Mouse (Mus musculus) liver, adult 10 weeks (tissue): Measurements from ENCODE around the gene Krt26. TPM values are rescaled to one million over a fixed set of nuclear protein-coding genes. Genes with fewer than 3 reads are reported as not detected.

Experiments
- polyA plus RNA-seq: library from polyadenylated mRNA; stranded (reverse); fragments of 350-450 nt; fragmentation: Illumina TruSeq; extraction: RNeasy Lipid Tissue Mini Kit (QIAGEN cat#74804); gene quantifications from one replicate; pipeline ENCODE4 v1.2.3, GENCODE M21; 2014; ENCODE audit warnings: low read depth, low replicate concordance

Gene Krt26
- polyA plus RNA-seq = not detected

DNA sequence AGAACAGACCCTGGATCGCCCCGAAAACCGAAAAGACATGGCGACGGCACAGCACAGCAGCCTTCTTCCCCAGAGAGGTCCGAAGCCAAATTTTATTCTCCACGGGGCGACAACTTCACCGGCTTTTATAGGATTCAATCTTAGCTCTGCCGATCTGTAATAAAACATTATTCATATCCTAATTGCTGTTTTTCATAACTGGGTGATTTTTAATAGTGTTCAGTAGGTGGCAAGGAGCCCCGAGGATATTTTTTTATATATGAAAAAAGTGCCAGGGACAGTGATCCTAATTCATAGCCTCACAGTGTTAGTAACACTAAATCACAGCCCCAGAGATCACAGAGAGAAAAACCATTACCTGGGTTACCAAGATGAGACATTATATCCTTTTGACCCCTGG is at the start of gene Krt26:
Gene Krt26 (minus strand): TSS at position 101 of the 400 bp plus-strand sequence.

DNA sequence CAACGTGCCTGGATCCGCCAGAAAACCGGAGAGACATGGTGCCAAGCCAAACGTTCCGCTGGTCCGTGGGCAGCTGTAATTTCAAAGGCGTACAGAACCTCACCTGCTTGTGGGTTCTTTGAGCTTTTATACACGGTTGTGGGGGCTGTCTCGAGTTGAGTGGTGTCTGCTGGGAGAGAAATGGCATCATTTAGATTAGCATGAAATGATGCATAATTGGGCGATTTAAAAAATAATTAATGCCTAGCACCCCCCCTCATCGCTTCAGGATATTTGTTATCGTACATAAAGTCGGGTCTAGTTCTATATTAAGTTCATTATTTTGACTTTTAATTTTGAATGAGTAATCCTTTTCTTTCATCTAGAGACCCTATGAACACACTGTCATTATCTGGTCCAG is 37.0 kb upstream of the Krt26 start, which contains the start of gene Krt28:
Gene Krt28 (minus strand): TSS at position 101 of the 400 bp plus-strand sequence.

GRCm38 (mm10) chr11:99351004-99351403 is 13.2 kb upstream of the Krt26 start, which contains the start of gene Krt27:
Krt27 (minus strand) TSS chr11:99351104.

DNA sequence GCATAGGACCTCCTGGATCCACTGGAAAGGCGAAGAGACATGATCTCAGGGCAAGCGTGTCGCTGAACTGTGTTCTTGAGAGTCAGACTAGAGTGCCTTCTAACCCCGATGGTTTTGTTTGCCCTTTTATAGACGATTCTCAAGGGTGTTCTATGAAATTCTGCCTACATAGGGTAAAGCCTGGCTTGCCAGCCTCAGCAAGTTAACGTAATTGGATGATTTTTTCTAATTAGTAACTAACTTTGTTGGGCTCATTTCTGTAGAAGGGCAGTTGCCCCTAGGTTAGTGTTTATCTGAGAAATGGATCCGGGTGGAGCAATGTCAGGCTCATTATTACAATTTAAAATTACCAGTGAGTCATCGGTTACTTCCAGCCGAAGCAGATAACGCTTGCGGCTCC is 14.9 kb downstream of the Krt26 start, which contains the start of gene Krt25:
Gene Krt25 (minus strand): TSS at position 101 of the 400 bp plus-strand sequence.

DNA sequence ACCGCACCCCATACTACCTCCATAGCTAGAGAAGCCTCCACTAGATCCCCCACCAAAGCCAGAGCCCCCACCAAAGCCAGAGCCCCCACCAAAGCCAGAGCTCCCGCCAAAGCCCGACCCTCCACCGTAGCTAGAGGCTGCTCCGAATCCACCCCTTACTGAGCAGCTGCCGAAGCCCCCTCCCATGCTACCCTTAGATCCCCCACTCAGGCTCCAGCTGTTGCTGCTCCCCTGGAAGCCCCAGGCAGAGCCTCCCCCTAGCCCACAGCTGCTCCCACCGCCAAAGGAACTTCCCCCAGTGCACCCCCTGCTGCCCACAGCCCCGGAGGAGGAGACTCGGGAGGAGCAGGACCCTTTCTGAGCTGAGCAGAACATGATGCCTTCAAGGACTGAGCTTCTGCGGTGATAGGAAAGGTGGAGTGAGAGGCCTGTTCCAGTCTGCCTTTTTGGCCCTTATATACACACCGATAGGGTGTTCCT is 52.9 kb downstream of the Krt26 start, which contains the start of gene Krt24:
Gene Krt24 (minus strand): TSS at position 430 of the 480 bp plus-strand sequence.

Other genes starting within 250 kb of the Krt26 start
- 0.08 TPM for gene Tns4, start 248.7 kb downstream of the Krt26 start, polyA plus RNA-seq
- 0.32 TPM for gene Ccr7, start 182.9 kb downstream of the Krt26 start, polyA plus RNA-seq
- gene Smarce1, start 106.9 kb downstream of the Krt26 start, polyA plus RNA-seq = 48.9 TPM
- not detected for gene Krt222, start 93.9 kb downstream of the Krt26 start, polyA plus RNA-seq
- not detected for gene Krt24, start 52.7 kb downstream of the Krt26 start, polyA plus RNA-seq
- gene Krt25, start 15.0 kb downstream of the Krt26 start, polyA plus RNA-seq = not detected
- not detected for gene Krt27, start 13.1 kb upstream of the Krt26 start, polyA plus RNA-seq
- gene Krt28, start 36.9 kb upstream of the Krt26 start, polyA plus RNA-seq = not detected
- 6.3 TPM for gene Krt10, start 51.4 kb upstream of the Krt26 start, polyA plus RNA-seq
- gene Krt12, start 84.3 kb upstream of the Krt26 start, polyA plus RNA-seq = not detected
- gene Krt20, start 100.2 kb upstream of the Krt26 start, polyA plus RNA-seq = not detected
- 2.0 TPM for gene Krt23, start 155.2 kb upstream of the Krt26 start, polyA plus RNA-seq
- not detected for gene Krt39, start 183.4 kb upstream of the Krt26 start, polyA plus RNA-seq
- gene Krt40, start 205.2 kb upstream of the Krt26 start, polyA plus RNA-seq = not detected
- gene Krtap3-3, start 212.9 kb upstream of the Krt26 start, polyA plus RNA-seq = not detected
- not detected for gene Krtap3-2, start 218.9 kb upstream of the Krt26 start, polyA plus RNA-seq
- not detected for gene Gm11939, start 221.5 kb upstream of the Krt26 start, polyA plus RNA-seq
- not detected for gene Krtap3-1, start 228.7 kb upstream of the Krt26 start, polyA plus RNA-seq
- not detected for gene Krtap1-5, start 243.1 kb upstream of the Krt26 start, polyA plus RNA-seq
- not detected for gene Krtap1-4, start 245.7 kb upstream of the Krt26 start, polyA plus RNA-seq